Mouse (Mus musculus) intestine, postnatal 0 days (tissue): Measurements from ENCODE around the gene Sarnp. TPM values are rescaled to one million over a fixed set of nuclear protein-coding genes. Genes with fewer than 3 reads are reported as not detected.

Experiments used
- ATAC-seq: fragments of 200-750 bp; cut with Nextera tagmentation; 2 replicates; pipeline ENCODE4 v1.8.0; 2017; ENCODE audit warnings: mild to moderate bottlenecking, moderate TSS enrichment, moderate library complexity
- H3K27ac ChIP-seq: fragments of 300-500 bp; sonication (generic); 2 replicates; pipeline ENCODE4 v1.5.1; 2014; ENCODE audit warnings: mild to moderate bottlenecking, low read depth, low read length, moderate library complexity
- H3K27me3 ChIP-seq: fragments of 300-500 bp; sonication (generic); replicated peaks from 2 replicates; pipeline ENCODE4 v1.6.1; 2014; ENCODE audit warnings: low read length, mixed read lengths; ENCODE audit not compliant: control insufficient read depth, insufficient read depth
- H3K36me3 ChIP-seq: fragments of 300-500 bp; sonication (generic); 2 replicates; pipeline ENCODE4 v1.6.1; 2014; ENCODE audit warnings: mild to moderate bottlenecking, moderate library complexity; ENCODE audit not compliant: control insufficient read depth, insufficient read depth
- H3K4me1 ChIP-seq: fragments of 300-500 bp; sonication (generic); replicated peaks from 2 replicates; pipeline ENCODE4 v1.6.1; 2014; ENCODE audit warnings: antibody characterized with exemption, low read length, mixed read lengths; ENCODE audit not compliant: control insufficient read depth, insufficient read depth
- H3K4me2 ChIP-seq: fragments of 300-500 bp; sonication (generic); replicated peaks from 2 replicates; pipeline ENCODE4 v1.6.1; 2014; ENCODE audit warnings: low read depth, mild to moderate bottlenecking, moderate library complexity
- H3K4me3 ChIP-seq: fragments of 300-500 bp; sonication (generic); 2 replicates; pipeline ENCODE4 v1.5.1; 2014; ENCODE audit warnings: low read depth, low read length
- H3K9ac ChIP-seq: fragments of 300-500 bp; sonication (generic); 2 replicates; pipeline ENCODE4 v1.6.1; 2014; ENCODE audit warnings: mild to moderate bottlenecking, low read depth, low read length
- H3K9me3 ChIP-seq: fragments of 300-500 bp; sonication (generic); 2 replicates; pipeline ENCODE4 v1.6.1; 2016; ENCODE audit warnings: mixed run types; ENCODE audit not compliant: control insufficient read depth
- CTCF ChIP-seq: sonication (generic); IDR thresholded peaks from 2 replicates; pipeline ENCODE4 v1.5.1; 2016; ENCODE audit warnings: low read depth, mild to moderate bottlenecking, control low read depth, antibody characterized with exemption, moderate library complexity
- WGBS: fragments of 180-500 bp; shearing (Covaris S2); extraction: QIAGEN DNeasy Blood & Tissue Kit; methylation state at CpG from one replicate; pipeline ENCODE4 v1.1.7; 2014; 5-methylcytosine and 5-hydroxymethylcytosine counted together
- polyA plus RNA-seq: library from polyadenylated mRNA; unstranded; fragments of >200 nt; fragmentation: Nextera tagmentation; extraction: Ambion mirVana; gene quantifications from 2 replicates; pipeline ENCODE4 v1.2.1, GENCODE M21; 2015

The Sarnp gene
- polyA plus RNA-seq, 1 experiment from 2014 or later, result 92.1 TPM

- H3K27ac ChIP-seq, result no peak overlapping the region; the same call in 1 of the 2 replicates
- no peaks in the 10 kb centered on the region for H3K27me3 ChIP-seq
- H3K9ac ChIP-seq, result no peak overlapping the region
- no peak overlapping the region for H3K4me2 ChIP-seq
- TF ChIP-seq CTCF, result no peak
- peaks cover 59% of the 10 kb centered on the region for H3K36me3 ChIP-seq
- no peak for ATAC-seq
- H3K4me1 ChIP-seq, result 0 out of 2 replicates have a peak, but pooled peaks cover 4% of the 10 kb centered on the region
- WGBS, result 86% methylated on average over 12 of the region's 12 CpGs
- H3K4me3 ChIP-seq, result no peak overlapping the region
- no peaks in the 10 kb centered on the region for H3K9me3 ChIP-seq
Observed at GRCm38 (mm10) chr10:128913696-128914095, 96.6 kb downstream of the Sarnp start.

GRCm38 (mm10) chr10:128915550-128915949, 98.4 kb downstream of the Sarnp start:
- H3K27me3 ChIP-seq, result no peaks in the 10 kb centered on the region
- no peak for ATAC-seq
- no peak overlapping the region for H3K27ac ChIP-seq
- H3K9ac ChIP-seq, result no peak overlapping the region
- H3K9me3 ChIP-seq, result no peaks in the 10 kb centered on the region
- H3K4me1 ChIP-seq, result 0 out of 2 replicates have a peak, but pooled peaks cover 12% of the 10 kb centered on the region
- no peak overlapping the region for H3K4me3 ChIP-seq
- H3K36me3 ChIP-seq, result peaks cover 66% of the 10 kb centered on the region
- peak; percentile 58 for TF ChIP-seq CTCF
- H3K4me2 ChIP-seq, result no peak overlapping the region
- 74% methylated on average over 2 of the region's 2 CpGs for WGBS

- Histone ChIP-seq H3K4me2 (no peak overlapping the region), H3K4me1 (0 out of 2 replicates have a peak, but pooled peaks cover 12% of the 10 kb centered on the region), H3K27me3 (no peaks in the 10 kb centered on the region), H3K36me3 (peaks cover 62% of the 10 kb centered on the region), H3K9ac (no peak overlapping the region), H3K4me3 (no peak overlapping the region), H3K27ac (no peak overlapping the region), H3K9me3 (no peaks in the 10 kb centered on the region)
- WGBS, result 86% methylated on average over 3 of the region's 3 CpGs
- TF ChIP-seq CTCF, result no peak
- no peak for ATAC-seq
Observed at GRCm38 (mm10) chr10:128916665-128917064, 99.5 kb downstream of the Sarnp start.

- 84% methylated on average over 6 of the region's 6 CpGs for WGBS
- H3K27me3 ChIP-seq, result no peaks in the 10 kb centered on the region
- no peak for TF ChIP-seq CTCF
- ATAC-seq, result no peak
- no peak overlapping the region for H3K27ac ChIP-seq
- H3K9ac ChIP-seq, result no peak overlapping the region
- H3K36me3 ChIP-seq, result peaks cover 59% of the 10 kb centered on the region
- H3K4me1 ChIP-seq, result 0 out of 2 replicates have a peak, but pooled peaks cover 13% of the 10 kb centered on the region
- H3K9me3 ChIP-seq, result no peaks in the 10 kb centered on the region
- H3K4me3 ChIP-seq, result no peak overlapping the region
- no peak overlapping the region for H3K4me2 ChIP-seq
Observed at GRCm38 (mm10) chr10:128917400-128917799, 100.3 kb downstream of the Sarnp start.

GRCm38 (mm10) chr10:128918246-128918645, 101.1 kb downstream of the Sarnp start:
- no peaks in the 10 kb centered on the region for H3K9me3 ChIP-seq
- H3K4me1 ChIP-seq, result 0 out of 2 replicates have a peak, but pooled peaks cover 17% of the 10 kb centered on the region
- no peaks in the 10 kb centered on the region for H3K27me3 ChIP-seq
- 80% methylated on average over 7 of the region's 7 CpGs for WGBS
- no peak overlapping the region for H3K9ac ChIP-seq
- 0 out of 2 replicates have a peak overlapping the region, but pooled peaks have one; percentile 13 for H3K4me2 ChIP-seq
- no peak for ATAC-seq
- no peak for TF ChIP-seq CTCF
- peak overlapping the region; percentile 78; the same call in 1 of the 2 replicates for H3K27ac ChIP-seq
- peaks cover 53% of the 10 kb centered on the region for H3K36me3 ChIP-seq
- H3K4me3 ChIP-seq, result no peak overlapping the region

GRCm38 (mm10) chr10:128919203-128919631, 102.1 kb downstream of the Sarnp start:
- H3K36me3 ChIP-seq, result peaks cover 46% of the 10 kb centered on the region
- no peaks in the 10 kb centered on the region for H3K27me3 ChIP-seq
- TF ChIP-seq CTCF, result no peak
- H3K4me3 ChIP-seq, result no peak overlapping the region
- peak overlapping the region; percentile 78 for H3K27ac ChIP-seq
- WGBS, result 14% methylated on average over 6 of the region's 6 CpGs
- H3K4me1 ChIP-seq, result peaks cover 21% of the 10 kb centered on the region
- H3K9ac ChIP-seq, result 0 out of 2 replicates have a peak overlapping the region, but pooled peaks have one; percentile 22
- H3K9me3 ChIP-seq, result no peaks in the 10 kb centered on the region
- ATAC-seq, result peak; percentile 63
- peak overlapping the region; percentile 9; the same call in 1 of the 2 replicates for H3K4me2 ChIP-seq
